Mouse (Mus musculus) left cerebral cortex, adult 2 months (tissue): Measurements from ENCODE around the gene Fa2h. TPM values are rescaled to one million over a fixed set of nuclear protein-coding genes. Genes with fewer than 3 reads are reported as not detected.

Experiments
- DNase-seq, 2 experiments: peaks; one replicate each; pipeline ENCODE4 v3.0.0; 2021 to 2022; ENCODE audit warnings: low spot score in 2 of 2, mixed read lengths in 1 of 2; ENCODE audit errors: extremely low spot score in 1 of 2
- H3K27ac ChIP-seq: fragments of 200-600 bp; 2 replicates; pipeline ENCODE4 v1.8.1; 2022
- H3K4me3 ChIP-seq: fragments of 200-600 bp; 2 replicates; pipeline ENCODE4 v1.8.1; 2022
- CTCF ChIP-seq: fragments of 200-600 bp; IDR thresholded peaks from 2 replicates; pipeline ENCODE4 v1.8.1; 2022; ENCODE audit warnings: antibody characterized with exemption, mild to moderate bottlenecking, moderate library complexity
- intact Hi-C: fragments of 180-260 bp; cut with DNase I; formaldehyde crosslinking; loops from one replicate; pipeline ENCODE4 v1.15.1; 2025
- long read RNA-seq, 2 experiments: library from polyadenylated mRNA; stranded (forward); transcript quantifications; one replicate each; pipeline ENCODE4 v2.0.0; 2021; ENCODE audit warnings: borderline mapping rate in 2 of 2
- total RNA-seq, 2 experiments: library from RNA; stranded (reverse); gene quantifications; 2 replicates each; pipeline ENCODE4 v1.2.3; 2021

Gene Fa2h
- 10 to 100 TPM; 12.4 to 13.7 TPM for total RNA-seq
- long read RNA-seq, experiment 1, transcript Fa2h-201 (7 exons, 2,492 nt): major isoform, 17 of 21 reads
- long read RNA-seq, experiment 1, partial matches to known transcripts: 3 of 21 reads
- long read RNA-seq, experiment 1, other reads (novel, unspliced or antisense): 1 of 21 reads
- long read RNA-seq, experiment 2, transcript Fa2h-201 (7 exons, 2,492 nt): major isoform, 17 of 22 reads
- long read RNA-seq, experiment 2, partial matches to known transcripts: 2 of 22 reads
- long read RNA-seq, experiment 2, other reads (novel, unspliced or antisense): 1 of 22 reads

GRCm38 (mm10) chr8:111393391-111394363, at the start of gene Fa2h:
TSS of gene Fa2h (minus strand) at chr8:111393824.
- Histone ChIP-seq H3K27ac (peak within 1 kb of the TSS; percentile 78), H3K4me3 (peak within 1 kb of the TSS; percentile 51)
- intact Hi-C loops: no loop called here
- peak; percentile 53 for TF ChIP-seq CTCF
- DNase-seq: peak; percentile 67 to 74

GRCm38 (mm10) chr8:111439189-111439588, 45.6 kb upstream of the Fa2h start:
- no peak overlapping the region for H3K4me3 ChIP-seq
- TF ChIP-seq CTCF: peak; percentile 84
- H3K27ac ChIP-seq: no peak overlapping the region
- intact Hi-C loops: loop anchor here (1.0 kb wide), 1 partner anchor 96 kb away; no protein-coding TSS in a partner anchor
- peak; percentile 78 to 85 for DNase-seq

- H3K27ac ChIP-seq: no peak overlapping the region
- intact Hi-C loops: no loop called here
- no peak for TF ChIP-seq CTCF
- DNase-seq: no peak
- H3K4me3 ChIP-seq: no peak overlapping the region
These were observed 41.6 kb upstream of the Fa2h start for GRCm38 (mm10) chr8:111435071-111435828.

- intact Hi-C loops: no loop called here
- TF ChIP-seq CTCF: no peak
- Histone ChIP-seq H3K27ac (no peak overlapping the region), H3K4me3 (no peak overlapping the region)
- DNase-seq: no peak
These were observed 31.0 kb upstream of the Fa2h start for GRCm38 (mm10) chr8:111424646-111425045.

GRCm38 (mm10) chr8:111424181-111424580, 30.6 kb upstream of the Fa2h start:
- no peak for DNase-seq
- TF ChIP-seq CTCF: no peak
- H3K27ac ChIP-seq: no peak overlapping the region
- intact Hi-C loops: no loop called here
- no peak overlapping the region for H3K4me3 ChIP-seq

GRCm38 (mm10) chr8:111422614-111423013, 29.0 kb upstream of the Fa2h start:
- Histone ChIP-seq H3K4me3 (no peak overlapping the region), H3K27ac (no peak overlapping the region)
- DNase-seq: no peak
- TF ChIP-seq CTCF: no peak
- intact Hi-C loops: no loop called here

GRCm38 (mm10) chr8:111419171-111419570, 25.5 kb upstream of the Fa2h start:
- intact Hi-C loops: no loop called here
- H3K4me3 ChIP-seq: no peak overlapping the region
- no peak for TF ChIP-seq CTCF
- no peak for DNase-seq
- no peak overlapping the region for H3K27ac ChIP-seq

- Histone ChIP-seq H3K27ac (no peak overlapping the region), H3K4me3 (no peak overlapping the region)
- intact Hi-C loops: no loop called here
- TF ChIP-seq CTCF: peak; percentile 69
- peak in 1 of 2 experiments; percentile 12 for DNase-seq
These were observed 25.0 kb upstream of the Fa2h start for GRCm38 (mm10) chr8:111418601-111419000.

- TF ChIP-seq CTCF: no peak
- no peak for DNase-seq
- intact Hi-C loops: no loop called here
- Histone ChIP-seq H3K27ac (no peak overlapping the region), H3K4me3 (no peak overlapping the region)
These were observed 23.6 kb upstream of the Fa2h start for GRCm38 (mm10) chr8:111417222-111417621.

- no peak overlapping the region for H3K27ac ChIP-seq
- no peak overlapping the region for H3K4me3 ChIP-seq
- intact Hi-C loops: no loop called here
- TF ChIP-seq CTCF: peak; percentile 43
- DNase-seq: no peak
These were observed 9.8 kb upstream of the Fa2h start for GRCm38 (mm10) chr8:111403391-111403790.

- no peak overlapping the region for H3K27ac ChIP-seq
- TF ChIP-seq CTCF: no peak
- intact Hi-C loops: no loop called here
- DNase-seq: no peak
- H3K4me3 ChIP-seq: no peak overlapping the region
These were observed 2.4 kb downstream of the Fa2h start for GRCm38 (mm10) chr8:111391268-111391667.

- no peak for TF ChIP-seq CTCF
- intact Hi-C loops: no loop called here
- no peak for DNase-seq
- Histone ChIP-seq H3K27ac (no peak overlapping the region), H3K4me3 (no peak overlapping the region)
These were observed 2.8 kb downstream of the Fa2h start for GRCm38 (mm10) chr8:111390837-111391236.
